Mouse (Mus musculus): Measurements from ENCODE around the gene Plpp3. TPM values are rescaled to one million over a fixed set of nuclear protein-coding genes. Genes with fewer than 3 reads are reported as not detected.

Plpp3 gene
- polyA plus RNA-seq, 1 experiment from 2014 or later = 29.5 TPM

- Histone ChIP-seq H3K27ac (ENCODE audit: low read depth, low read length) (no peak overlapping the region), H3K27me3 (replicated peaks; ENCODE audit: control insufficient read depth, insufficient read depth, low read length) (0 out of 2 replicates have a peak, but pooled peaks cover 3% of the 10 kb centered on the region), H3K4me3 (ENCODE audit: low read depth, low read length) (no peak overlapping the region), H3K4me1 (replicated peaks; ENCODE audit: control insufficient read depth, insufficient read depth, low read length) (peaks cover 10% of the 10 kb centered on the region; the same call in 1 of the 2 replicates), H3K9me3 (ENCODE audit: control insufficient read depth, low read length) (no peaks in the 10 kb centered on the region), H3K4me2 (no peak overlapping the region), H3K36me3 (ENCODE audit: control insufficient read depth, insufficient read depth, low read length) (no peaks in the 10 kb centered on the region), H3K9ac (ENCODE audit: low read depth, low read length) (no peak overlapping the region)
- no peak for ATAC-seq (replicated peaks; ENCODE audit: low FRiP score)
- 71% methylated on average over 11 of the region's 11 CpGs for WGBS
- no peak for DNase-seq (ENCODE audit: low spot score)
Observed at GRCm38 (mm10) chr4:105257667-105258560, 100.8 kb downstream of the Plpp3 start.

- DNase-seq (ENCODE audit: low spot score) (no peak), ATAC-seq (replicated peaks; ENCODE audit: low FRiP score) (no peak)
- H3K27ac ChIP-seq (ENCODE audit: low read depth, low read length) = no peak overlapping the region
- H3K4me3 ChIP-seq (ENCODE audit: low read depth, low read length) = no peak overlapping the region
- no peak overlapping the region for H3K9ac ChIP-seq (ENCODE audit: low read depth, low read length)
- H3K9me3 ChIP-seq (ENCODE audit: control insufficient read depth, low read length) = no peaks in the 10 kb centered on the region
- 21% methylated on average over 2 of the region's 2 CpGs for WGBS
- no peaks in the 10 kb centered on the region for H3K36me3 ChIP-seq (ENCODE audit: control insufficient read depth, insufficient read depth, low read length)
- H3K27me3 ChIP-seq (replicated peaks; ENCODE audit: control insufficient read depth, insufficient read depth, low read length) = no peaks in the 10 kb centered on the region
- H3K4me1 ChIP-seq (replicated peaks; ENCODE audit: control insufficient read depth, insufficient read depth, low read length) = peaks cover 10% of the 10 kb centered on the region; the same call in 1 of the 2 replicates
- H3K4me2 ChIP-seq = no peak overlapping the region
Observed at GRCm38 (mm10) chr4:105260385-105260784, 103.2 kb downstream of the Plpp3 start.

- H3K4me3 ChIP-seq (ENCODE audit: low read depth, low read length) = no peak overlapping the region
- DNase-seq (ENCODE audit: low spot score) = no peak
- H3K9me3 ChIP-seq (ENCODE audit: control insufficient read depth, low read length) = no peaks in the 10 kb centered on the region
- no peaks in the 10 kb centered on the region for H3K36me3 ChIP-seq (ENCODE audit: control insufficient read depth, insufficient read depth, low read length)
- H3K27me3 ChIP-seq (replicated peaks; ENCODE audit: control insufficient read depth, insufficient read depth, low read length) = no peaks in the 10 kb centered on the region
- peak; percentile 41 for ATAC-seq (replicated peaks; ENCODE audit: low FRiP score)
- H3K9ac ChIP-seq (ENCODE audit: low read depth, low read length) = no peak overlapping the region
- no peak overlapping the region for H3K4me2 ChIP-seq
- peaks cover 10% of the 10 kb centered on the region; the same call in 1 of the 2 replicates for H3K4me1 ChIP-seq (replicated peaks; ENCODE audit: control insufficient read depth, insufficient read depth, low read length)
- H3K27ac ChIP-seq (ENCODE audit: low read depth, low read length) = no peak overlapping the region
- WGBS = 48% methylated on average over 9 of the region's 9 CpGs
Observed at GRCm38 (mm10) chr4:105260893-105261769, 104.0 kb downstream of the Plpp3 start.

GRCm38 (mm10) chr4:105262358-105262757 is 105.2 kb downstream of the Plpp3 start:
- DNase-seq (ENCODE audit: low spot score) (no peak), ATAC-seq (replicated peaks; ENCODE audit: low FRiP score) (no peak)
- H3K4me3 ChIP-seq (ENCODE audit: low read depth, low read length) = no peak overlapping the region
- no peaks in the 10 kb centered on the region for H3K9me3 ChIP-seq (ENCODE audit: control insufficient read depth, low read length)
- no peak overlapping the region for H3K9ac ChIP-seq (ENCODE audit: low read depth, low read length)
- no peak overlapping the region for H3K4me2 ChIP-seq
- peaks cover 10% of the 10 kb centered on the region; the same call in 1 of the 2 replicates for H3K4me1 ChIP-seq (replicated peaks; ENCODE audit: control insufficient read depth, insufficient read depth, low read length)
- H3K27me3 ChIP-seq (replicated peaks; ENCODE audit: control insufficient read depth, insufficient read depth, low read length) = no peaks in the 10 kb centered on the region
- WGBS = 75% methylated on average over 12 of the region's 12 CpGs
- H3K36me3 ChIP-seq (ENCODE audit: control insufficient read depth, insufficient read depth, low read length) = no peaks in the 10 kb centered on the region
- H3K27ac ChIP-seq (ENCODE audit: low read depth, low read length) = no peak overlapping the region

GRCm38 (mm10) chr4:105263600-105263999 is 106.5 kb downstream of the Plpp3 start:
- H3K36me3 ChIP-seq (ENCODE audit: control insufficient read depth, insufficient read depth, low read length) = no peaks in the 10 kb centered on the region
- 79% methylated on average over 8 of the region's 8 CpGs for WGBS
- no peak for DNase-seq (ENCODE audit: low spot score)
- ATAC-seq (replicated peaks; ENCODE audit: low FRiP score) = no peak
- no peaks in the 10 kb centered on the region for H3K27me3 ChIP-seq (replicated peaks; ENCODE audit: control insufficient read depth, insufficient read depth, low read length)
- H3K4me3 ChIP-seq (ENCODE audit: low read depth, low read length) = no peak overlapping the region
- no peaks in the 10 kb centered on the region for H3K9me3 ChIP-seq (ENCODE audit: control insufficient read depth, low read length)
- H3K9ac ChIP-seq (ENCODE audit: low read depth, low read length) = no peak overlapping the region
- H3K4me2 ChIP-seq = no peak overlapping the region
- H3K4me1 ChIP-seq (replicated peaks; ENCODE audit: control insufficient read depth, insufficient read depth, low read length) = peaks cover 10% of the 10 kb centered on the region; the same call in 1 of the 2 replicates
- H3K27ac ChIP-seq (ENCODE audit: low read depth, low read length) = no peak overlapping the region

- peaks cover 8% of the 10 kb centered on the region; the same call in 1 of the 2 replicates for H3K4me1 ChIP-seq (replicated peaks; ENCODE audit: control insufficient read depth, insufficient read depth, low read length)
- no peak overlapping the region for H3K4me2 ChIP-seq
- H3K4me3 ChIP-seq (ENCODE audit: low read depth, low read length) = no peak overlapping the region
- no peak overlapping the region for H3K27ac ChIP-seq (ENCODE audit: low read depth, low read length)
- ATAC-seq (replicated peaks; ENCODE audit: low FRiP score) (no peak), DNase-seq (ENCODE audit: low spot score) (no peak)
- no peaks in the 10 kb centered on the region for H3K27me3 ChIP-seq (replicated peaks; ENCODE audit: control insufficient read depth, insufficient read depth, low read length)
- H3K9me3 ChIP-seq (ENCODE audit: control insufficient read depth, low read length) = no peaks in the 10 kb centered on the region
- WGBS = 75% methylated on average over 8 of the region's 8 CpGs
- no peaks in the 10 kb centered on the region for H3K36me3 ChIP-seq (ENCODE audit: control insufficient read depth, insufficient read depth, low read length)
- no peak overlapping the region for H3K9ac ChIP-seq (ENCODE audit: low read depth, low read length)
Observed at GRCm38 (mm10) chr4:105265041-105265440, 107.9 kb downstream of the Plpp3 start.

GRCm38 (mm10) chr4:105265678-105266077 is 108.5 kb downstream of the Plpp3 start:
- Histone ChIP-seq H3K4me1 (replicated peaks; ENCODE audit: control insufficient read depth, insufficient read depth, low read length) (0 out of 2 replicates have a peak, but pooled peaks cover 5% of the 10 kb centered on the region), H3K9me3 (ENCODE audit: control insufficient read depth, low read length) (no peaks in the 10 kb centered on the region), H3K9ac (ENCODE audit: low read depth, low read length) (no peak overlapping the region), H3K36me3 (ENCODE audit: control insufficient read depth, insufficient read depth, low read length) (no peaks in the 10 kb centered on the region), H3K27me3 (replicated peaks; ENCODE audit: control insufficient read depth, insufficient read depth, low read length) (no peaks in the 10 kb centered on the region), H3K4me2 (no peak overlapping the region), H3K4me3 (ENCODE audit: low read depth, low read length) (no peak overlapping the region), H3K27ac (ENCODE audit: low read depth, low read length) (no peak overlapping the region)
- ATAC-seq (replicated peaks; ENCODE audit: low FRiP score) (no peak), DNase-seq (ENCODE audit: low spot score) (no peak)
- WGBS = 80% methylated on average over 4 of the region's 4 CpGs

GRCm38 (mm10) chr4:105268202-105268730 is 111.1 kb downstream of the Plpp3 start:
- ATAC-seq (replicated peaks; ENCODE audit: low FRiP score) (no peak), DNase-seq (ENCODE audit: low spot score) (no peak)
- 64% methylated on average over 6 of the region's 6 CpGs for WGBS
- Histone ChIP-seq H3K4me1 (replicated peaks; ENCODE audit: control insufficient read depth, insufficient read depth, low read length) (no peaks in the 10 kb centered on the region), H3K27ac (ENCODE audit: low read depth, low read length) (no peak overlapping the region), H3K9ac (ENCODE audit: low read depth, low read length) (no peak overlapping the region), H3K4me3 (ENCODE audit: low read depth, low read length) (no peak overlapping the region), H3K36me3 (ENCODE audit: control insufficient read depth, insufficient read depth, low read length) (no peaks in the 10 kb centered on the region), H3K4me2 (no peak overlapping the region), H3K27me3 (replicated peaks; ENCODE audit: control insufficient read depth, insufficient read depth, low read length) (no peaks in the 10 kb centered on the region), H3K9me3 (ENCODE audit: control insufficient read depth, low read length) (no peaks in the 10 kb centered on the region)
